Mouse (Mus musculus) cerebellum, postnatal 25 days (tissue): ENCODE data around the gene Fbxl7.

ENCODE experiments used
- DNase-seq, 2 experiments: peaks; one replicate each; pipeline ENCODE4 v3.0.0; 2021; ENCODE audit warnings: mixed read lengths in 2 of 2

Gene Fbxl7

DNA sequence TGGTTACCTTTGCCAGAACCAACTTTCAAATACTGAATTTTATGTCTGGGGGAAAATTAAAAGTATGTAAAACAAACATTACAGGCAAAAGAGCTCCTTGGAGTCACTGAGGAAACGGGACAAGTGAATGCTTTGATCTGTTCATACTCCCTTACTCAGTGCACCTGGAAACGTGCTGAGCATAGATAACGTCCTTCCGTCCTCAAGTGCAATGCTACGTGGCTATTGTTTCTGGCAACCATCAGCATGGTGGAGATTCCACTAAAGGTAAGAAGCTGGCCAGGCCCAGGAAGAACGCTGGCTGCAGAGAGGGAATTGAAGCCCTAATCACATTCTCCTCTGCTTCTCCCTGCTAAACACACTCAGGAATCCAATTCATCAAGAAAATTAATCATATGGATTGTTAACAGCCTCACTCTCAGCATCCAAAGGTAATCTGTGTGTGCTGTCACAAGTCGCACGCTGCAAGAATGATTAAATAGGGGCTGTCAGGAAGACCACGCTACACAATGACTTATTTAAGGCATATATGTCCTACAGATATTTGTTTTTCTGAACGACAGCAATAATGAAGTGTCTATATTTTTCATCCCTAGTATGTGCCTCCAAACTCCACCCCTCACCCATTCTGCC lies 206.8 kb downstream of the Fbxl7 start:
- no peak for DNase-seq

DNA sequence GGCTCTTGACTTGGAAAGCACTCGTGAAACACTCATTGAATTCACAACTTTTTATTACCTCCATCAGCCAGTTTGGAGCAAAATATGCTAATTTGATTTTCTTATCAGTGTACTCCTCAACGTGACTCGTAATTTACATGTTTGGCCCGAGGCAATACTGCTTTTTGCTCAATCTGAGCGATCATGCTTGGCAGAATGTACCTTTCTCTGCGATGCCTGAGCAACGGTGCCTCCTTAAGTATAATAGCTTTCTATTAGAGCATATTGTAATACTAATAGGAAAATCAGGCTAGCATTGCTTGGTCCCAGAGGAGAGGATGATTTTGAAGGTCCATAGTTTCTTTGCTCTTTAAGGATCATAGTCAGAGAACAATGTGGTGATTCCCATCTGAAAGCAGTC lies 207.7 kb downstream of the Fbxl7 start:
- no peak for DNase-seq

DNA sequence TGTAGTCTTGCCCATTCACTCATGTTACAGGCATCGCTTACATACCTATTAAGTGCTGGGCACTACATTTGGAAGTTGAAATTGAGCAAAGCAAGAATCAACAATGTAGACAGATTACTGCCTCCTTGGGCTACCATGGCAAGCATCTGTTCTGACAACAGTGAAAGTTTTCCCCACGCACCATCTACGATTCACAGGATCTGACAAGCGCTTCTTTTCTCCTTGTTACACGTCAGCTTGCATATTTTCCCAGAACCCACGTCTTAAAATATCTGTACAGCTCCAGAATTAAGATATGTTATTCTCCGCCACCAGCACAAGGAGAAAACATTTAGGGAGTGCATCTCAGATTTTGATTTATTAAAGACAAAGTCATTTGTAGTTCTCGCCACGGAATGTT lies 213.1 kb downstream of the Fbxl7 start:
- DNase-seq = no peak

DNA sequence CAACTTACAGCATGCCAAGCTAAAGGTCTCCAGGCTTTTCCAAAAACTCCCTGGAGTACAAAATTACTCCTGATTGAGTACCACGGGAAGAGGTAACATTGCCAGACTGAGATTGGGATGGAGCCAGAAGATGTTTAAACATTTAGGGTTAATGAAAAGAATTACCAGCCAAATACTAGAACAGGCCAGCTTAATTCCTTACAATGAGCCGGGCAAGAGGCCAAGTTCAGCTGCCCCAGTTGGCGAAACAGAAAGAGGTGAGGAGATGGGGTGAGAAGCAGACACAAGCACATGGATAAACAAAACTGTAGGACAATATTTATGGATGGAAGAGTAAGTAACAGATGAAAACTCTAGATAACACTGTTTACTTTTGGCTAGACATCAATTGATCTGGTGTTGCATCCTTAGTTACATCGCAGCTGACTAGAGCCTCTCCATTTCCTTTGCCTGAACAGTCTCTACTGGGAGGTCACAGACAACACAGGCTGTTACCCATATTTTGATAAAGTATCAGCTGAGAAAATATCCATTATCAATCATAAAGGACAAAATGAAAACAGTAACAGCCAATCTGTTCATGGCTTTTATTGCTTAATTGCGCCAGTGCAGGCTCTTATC lies 222.0 kb downstream of the Fbxl7 start:
- peak; percentile 37 to 73 for DNase-seq

DNA sequence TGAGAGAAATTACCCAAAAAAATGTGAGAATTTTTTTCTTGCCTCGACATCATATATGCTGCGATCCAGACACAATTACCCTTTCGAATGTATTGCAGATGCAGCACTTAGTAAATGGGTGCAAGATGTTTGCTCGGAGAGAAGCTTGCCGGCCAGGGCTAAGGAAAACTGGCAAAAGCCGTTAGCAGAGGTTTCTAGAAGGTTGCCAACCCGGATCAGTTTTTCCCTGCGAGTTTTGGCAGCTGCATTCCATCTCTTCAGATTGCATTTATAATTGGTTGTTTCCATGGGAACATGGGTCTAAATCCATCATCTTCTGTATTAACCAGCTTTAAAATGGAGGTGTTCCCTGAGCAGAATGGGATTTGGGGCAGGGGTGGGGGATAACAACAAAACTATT lies 240.4 kb downstream of the Fbxl7 start:
- no peak for DNase-seq

DNA sequence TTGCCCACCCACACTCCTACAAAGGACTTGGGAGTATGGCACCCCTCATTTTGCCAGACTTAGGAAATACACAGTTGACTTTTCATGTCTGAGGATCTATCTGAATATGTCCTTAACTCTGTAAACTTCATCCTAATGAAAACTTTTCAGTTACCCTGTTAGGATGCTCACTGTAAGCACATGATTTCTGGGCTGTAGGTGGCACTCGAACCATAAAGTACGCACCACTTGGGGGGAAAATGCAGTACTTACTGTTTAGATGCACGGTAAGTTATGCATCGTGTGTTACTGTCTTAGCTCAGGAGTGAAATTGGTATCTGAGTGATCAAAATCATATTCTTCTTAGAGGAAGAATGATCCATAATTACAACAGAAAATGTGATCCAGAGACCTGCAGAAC lies 252.8 kb downstream of the Fbxl7 start:
- no peak for DNase-seq

DNA sequence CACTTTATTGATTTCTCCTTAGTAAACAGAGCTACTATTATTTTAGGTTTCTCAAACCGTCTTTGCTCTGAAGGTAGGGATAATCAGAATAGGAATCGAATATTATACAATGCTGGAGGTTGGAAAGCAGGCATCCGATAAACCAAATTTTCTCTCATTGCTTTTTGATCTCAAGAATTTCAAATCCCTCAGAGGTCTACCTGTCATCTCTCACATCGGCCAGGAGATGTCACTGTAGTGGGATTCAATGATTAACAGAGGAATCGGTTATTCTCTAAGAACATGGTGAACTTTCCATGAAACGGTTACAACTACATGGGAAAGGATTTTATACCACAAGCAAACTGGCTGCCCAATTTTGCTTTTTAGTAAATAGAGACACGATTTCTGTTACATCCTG lies 255.7 kb downstream of the Fbxl7 start:
- no peak for DNase-seq

DNA sequence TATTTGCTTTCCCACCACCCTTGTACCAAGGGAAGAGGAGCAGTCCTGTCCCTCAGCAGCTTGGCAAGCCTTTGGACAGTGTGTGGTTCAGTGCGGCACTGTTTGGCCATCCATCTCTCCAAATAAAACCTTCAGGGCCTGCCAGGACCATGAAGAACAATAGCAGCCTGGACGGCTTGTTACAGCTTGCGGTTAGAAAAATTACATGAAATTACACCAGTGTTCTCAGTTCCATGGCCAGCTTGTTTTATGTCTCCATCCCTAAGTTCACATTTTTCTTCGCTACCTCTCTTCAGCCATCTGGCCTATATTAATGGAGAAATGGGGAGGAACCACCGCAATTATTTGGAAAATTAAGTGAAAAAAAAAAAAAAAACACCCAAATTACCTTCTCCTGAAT lies 259.8 kb downstream of the Fbxl7 start:
- DNase-seq = no peak

DNA sequence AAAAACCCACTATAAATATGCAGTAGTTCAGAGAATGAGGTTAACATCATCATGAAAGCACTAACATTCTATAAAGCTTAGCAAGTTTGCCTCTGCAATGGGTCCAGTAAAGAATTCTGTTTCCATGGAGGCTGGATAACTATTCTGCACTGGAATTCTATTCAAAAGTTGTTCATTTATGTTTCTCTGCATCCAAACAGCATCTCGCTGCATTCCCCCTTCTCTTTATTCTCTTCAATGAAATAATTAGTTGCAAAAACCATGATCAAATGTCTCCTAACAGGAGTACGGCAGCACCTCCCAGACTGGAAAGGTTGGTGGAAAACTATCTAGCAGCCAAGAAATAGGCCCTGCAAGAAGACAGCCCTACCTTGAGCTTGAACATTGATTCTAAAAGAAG lies 267.2 kb downstream of the Fbxl7 start:
- no peak for DNase-seq

DNA sequence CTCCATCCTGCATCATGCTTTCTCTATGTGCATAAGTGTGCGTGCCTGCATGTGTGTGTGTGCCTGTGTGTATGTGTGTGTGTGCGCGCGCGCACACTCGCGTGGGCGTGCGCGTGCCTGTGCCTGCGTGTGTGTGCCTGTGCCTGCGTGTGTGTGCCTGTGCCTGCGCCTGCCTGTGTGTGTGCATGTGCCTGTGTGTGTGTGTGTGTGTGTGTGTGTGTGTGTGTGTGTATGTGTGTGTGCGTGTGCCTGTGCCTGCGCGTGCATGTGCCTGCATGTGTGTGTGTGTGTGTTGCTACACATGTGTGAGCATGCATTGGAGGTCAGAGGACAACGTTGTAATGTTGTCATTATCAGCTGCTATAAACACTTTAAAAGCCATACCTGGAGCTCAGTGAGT lies 272.1 kb downstream of the Fbxl7 start:
- no peak for DNase-seq

DNA sequence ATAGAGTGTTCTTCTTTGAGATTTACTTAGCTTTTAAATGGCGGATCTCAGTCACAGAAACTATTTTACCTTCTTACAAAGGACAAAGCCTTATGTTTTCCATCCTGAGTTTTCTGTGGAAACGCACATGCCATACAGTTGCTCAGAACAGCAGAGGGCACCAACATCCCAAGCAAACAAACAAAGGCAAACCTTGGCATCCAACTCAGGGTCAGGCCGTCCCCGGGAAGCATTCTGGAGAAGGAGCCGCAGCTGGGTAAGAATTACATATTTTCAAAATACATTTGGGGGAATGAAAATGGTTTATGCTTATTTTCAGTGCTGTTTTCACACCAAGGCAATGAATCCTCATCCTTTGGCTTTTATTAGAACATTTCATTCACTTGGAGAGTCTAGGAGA lies 275.1 kb downstream of the Fbxl7 start:
- DNase-seq = peak; percentile 32 to 57

DNA sequence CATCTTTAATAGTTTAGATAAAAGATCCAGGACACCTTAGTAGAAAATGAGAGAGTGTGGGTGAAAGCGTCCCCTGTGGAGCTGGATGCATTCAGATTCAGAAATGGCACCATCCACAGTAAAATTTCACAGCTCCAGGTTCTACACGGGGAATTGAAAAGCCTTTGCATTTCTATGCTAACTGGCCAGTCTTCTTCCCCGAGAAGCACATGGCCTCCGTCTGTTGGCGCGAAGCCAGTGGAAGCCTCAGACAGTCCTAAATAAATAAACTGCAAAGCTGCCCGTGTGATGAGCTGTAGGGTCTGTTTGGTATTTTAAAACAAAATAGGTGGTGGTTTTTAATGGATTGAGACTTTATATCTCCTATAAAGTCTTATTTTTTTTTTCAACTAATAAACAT lies 276.2 kb downstream of the Fbxl7 start:
- peak; percentile 56 to 77 for DNase-seq

DNA sequence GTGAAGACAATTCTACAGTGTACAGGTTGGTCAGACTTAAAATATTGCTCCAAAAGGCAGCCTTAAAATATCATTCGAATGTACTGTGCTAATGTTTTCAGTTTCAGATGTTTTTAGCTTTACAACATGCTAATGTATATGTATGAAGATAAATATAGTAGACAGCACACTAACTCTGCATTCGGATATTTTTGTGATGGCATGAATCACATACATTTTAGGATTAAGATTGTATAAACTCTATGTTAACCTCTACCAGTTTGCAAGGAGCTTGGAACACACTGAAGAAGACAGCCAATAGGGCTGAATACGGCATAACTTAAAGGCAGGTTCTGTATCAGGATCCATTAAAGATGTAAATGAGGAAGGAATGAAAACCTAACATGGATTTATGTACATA lies 299.1 kb downstream of the Fbxl7 start:
- DNase-seq = no peak

DNA sequence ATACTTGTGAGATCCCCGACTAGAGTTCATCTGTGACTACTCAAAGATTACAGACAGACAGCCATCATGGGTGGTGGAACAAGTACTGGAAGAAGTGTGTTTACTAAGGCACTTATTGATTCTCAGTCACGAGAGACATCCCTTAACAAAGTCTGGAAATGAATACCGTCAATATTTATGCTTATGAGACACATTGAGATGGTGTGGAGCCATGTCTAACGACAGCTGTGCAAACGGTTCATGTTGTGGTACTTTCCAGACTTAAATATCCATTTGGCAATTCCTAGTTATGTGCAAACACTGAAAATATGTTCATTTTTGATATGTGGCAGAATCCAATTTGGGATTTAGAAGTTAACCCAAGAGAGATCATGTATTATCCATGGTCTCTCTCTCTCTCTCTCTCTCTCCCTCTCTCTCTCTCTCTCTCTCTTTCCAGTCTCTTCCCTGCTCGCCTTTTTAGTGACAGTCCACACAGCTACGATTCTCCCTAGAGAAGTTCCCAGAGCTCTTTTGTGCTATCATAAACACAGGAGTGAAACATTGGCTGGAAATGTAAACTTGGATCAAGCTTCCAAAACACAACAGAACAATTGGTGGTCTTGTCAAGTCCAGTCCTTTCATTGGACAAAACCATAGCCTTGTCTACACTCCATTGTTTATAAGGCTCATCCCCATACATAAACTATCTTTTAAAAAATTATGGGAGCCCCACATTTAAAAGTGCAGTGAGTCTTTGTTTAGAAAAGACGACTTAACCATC lies 315.3 kb downstream of the Fbxl7 start:
- no peak for DNase-seq

DNA sequence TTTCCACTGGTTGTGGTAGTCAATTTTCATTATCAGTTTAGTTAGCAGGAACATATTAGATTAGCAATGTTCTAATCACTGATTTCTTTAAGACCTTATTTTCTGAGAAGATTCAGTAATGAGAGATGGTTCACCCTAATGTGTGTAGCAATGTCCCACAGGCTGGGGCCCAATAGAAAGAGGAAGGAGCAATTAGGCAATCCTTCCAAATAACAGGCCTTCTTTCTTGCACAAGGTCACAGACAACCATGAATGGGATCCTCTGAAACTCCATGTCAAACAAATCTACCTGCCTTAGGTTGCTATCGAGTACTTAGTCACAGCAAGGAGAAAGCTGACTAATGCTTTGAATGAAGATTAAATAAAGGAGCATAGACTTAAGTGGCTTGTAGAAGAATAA lies 316.9 kb downstream of the Fbxl7 start:
- no peak for DNase-seq

DNA sequence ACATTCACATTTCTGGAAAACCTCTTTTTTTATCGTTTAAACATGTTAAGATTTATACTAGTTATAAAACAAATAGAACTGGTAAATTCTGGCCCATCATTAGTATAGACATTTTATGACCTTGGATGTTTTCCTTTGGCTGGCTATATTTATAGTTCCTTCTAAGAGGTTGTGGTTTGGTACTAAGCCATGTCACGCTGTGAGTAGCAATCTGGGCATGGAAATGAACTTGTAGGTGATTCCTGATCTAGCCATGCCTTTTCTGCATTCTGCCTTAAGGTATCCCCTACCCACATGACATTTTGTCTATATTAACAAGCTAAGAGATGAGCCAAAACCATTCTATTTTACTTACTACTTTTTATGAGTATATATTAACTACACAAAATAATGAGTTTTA lies 329.3 kb downstream of the Fbxl7 start:
- DNase-seq = peak; percentile 56 to 76

DNA sequence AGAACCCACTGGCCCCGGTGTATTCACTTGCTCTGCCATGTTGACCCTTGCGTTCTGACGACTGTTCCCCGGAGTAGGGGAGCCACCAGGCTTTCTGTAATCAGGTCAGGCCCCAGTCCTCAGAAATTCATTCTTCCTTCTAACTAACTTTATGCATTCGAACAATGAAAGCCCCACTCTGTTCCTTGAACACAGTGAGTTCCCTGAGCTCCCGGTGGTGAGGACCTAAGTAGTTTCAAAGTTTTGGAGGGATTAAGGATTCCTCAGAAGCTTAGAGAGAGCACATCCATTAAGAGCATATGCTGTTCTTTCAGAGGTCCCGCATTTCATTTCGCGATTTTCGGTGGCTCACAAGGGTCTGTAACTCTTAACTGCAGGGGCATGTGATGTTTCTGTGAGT lies 341.8 kb downstream of the Fbxl7 start:
- DNase-seq = no peak

DNA sequence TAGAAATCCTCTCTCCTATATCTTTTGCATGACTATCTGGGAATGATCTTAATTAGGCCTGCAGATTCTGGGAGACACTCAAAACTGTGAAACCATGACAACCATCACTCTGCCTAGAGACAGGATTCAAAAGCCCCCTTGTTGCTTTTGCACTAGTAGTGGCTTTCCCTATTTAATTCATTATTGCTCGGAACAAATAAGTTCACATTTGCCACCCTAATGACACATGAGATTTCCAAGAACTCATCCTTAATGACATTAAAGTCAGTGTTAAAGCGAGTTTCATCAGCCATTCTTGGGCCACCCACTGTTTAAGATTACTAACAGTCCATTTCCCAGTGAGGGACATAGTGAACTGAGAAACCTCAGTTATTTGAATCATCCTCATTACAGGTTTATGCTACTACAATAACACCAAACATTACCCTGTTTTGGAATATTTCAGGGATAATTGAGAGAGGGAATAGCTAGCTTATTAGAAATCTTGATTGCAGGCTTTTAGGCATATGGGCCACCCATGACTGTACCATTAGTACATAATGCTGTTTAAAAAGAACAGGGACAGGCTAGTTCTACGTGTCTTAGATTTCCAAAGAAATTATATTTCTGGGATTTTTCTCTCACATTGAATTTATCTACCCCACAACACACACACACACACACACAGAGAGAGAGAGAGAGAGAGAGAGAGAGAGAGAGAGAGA lies 361.2 kb downstream of the Fbxl7 start:
- DNase-seq = no peak

DNA sequence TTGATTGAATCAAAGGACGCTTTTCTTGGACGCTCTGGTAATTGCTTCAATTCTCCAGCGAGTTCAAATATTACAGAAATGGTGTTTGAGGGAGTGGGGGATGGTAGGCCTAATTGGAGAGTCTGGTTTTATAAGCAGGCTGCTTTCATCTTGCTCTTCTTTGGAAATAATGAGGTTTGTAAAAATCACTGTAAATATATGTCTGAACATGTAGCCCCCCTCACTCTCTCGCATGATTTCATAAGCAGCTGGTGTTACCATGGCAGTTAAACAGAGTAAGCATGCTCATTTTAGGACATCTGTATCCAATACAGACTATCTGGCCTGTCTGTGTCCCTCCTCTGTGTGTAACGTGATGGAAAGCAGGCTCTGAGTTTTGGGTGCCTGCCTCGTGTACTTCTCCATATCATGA lies 376.2 kb downstream of the Fbxl7 start:
- no peak for DNase-seq

DNA sequence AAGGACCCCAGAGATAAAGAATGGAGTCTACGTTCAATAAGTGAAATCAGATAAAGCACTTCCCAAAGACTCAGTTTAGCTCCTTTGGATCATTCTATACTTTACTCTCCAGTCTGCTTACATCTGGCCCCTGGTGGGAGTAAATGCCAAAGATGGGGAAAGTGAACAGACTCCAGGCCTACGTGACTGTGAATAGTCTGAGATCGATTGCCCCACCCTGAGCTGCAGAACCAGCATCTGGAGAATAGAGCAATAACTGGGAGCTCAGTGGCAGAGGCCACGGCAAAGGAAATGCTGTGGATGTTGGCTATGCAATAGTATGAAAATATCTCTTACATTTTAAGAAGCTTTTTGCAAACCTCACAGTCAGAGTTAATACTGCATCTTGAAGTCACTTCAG lies 394.4 kb downstream of the Fbxl7 start:
- DNase-seq = no peak
